In genomic region chr4:95247977-95248376, GRCm38 (mm10) we compare ENCODE assay signal across 20 mouse cellular contexts.
DNase-seq lines count a peak whose midpoint lies in the region; ATAC-seq lines count a peak whose summit lies in the region.
"Had no signal": no experiment of that assay in that cellular context is flagged by ENCODE, and none has a peak within 500 bp of the region (broad histone marks: within the 10 kb centered on the region; RNA-seq: fewer than 3 reads in every experiment).

No protein-coding gene starts in this region.

- peak; percentile 14 to 24 for DNase-seq in cerebellum, postnatal 10 days
- DNase-seq in cerebellum, adult 11 months: no peak
- peak; percentile 30 to 31 for DNase-seq in kidney, postnatal 4 days
- no peak for DNase-seq in kidney, adult 18-20 months
- DNase-seq in NIH3T3 (ENCODE audit: low read depth): peak; percentile 62
- no peak for DNase-seq in frontal cortex, postnatal 10 days (ENCODE audit: low spot score in 2 of 2)
- DNase-seq: adrenal gland, adult 2 months; cerebellum, adult 18-20 months; gastrocnemius, postnatal 36 days; heart, postnatal 10 days; kidney, adult 8-10 months; liver, postnatal 0 days; lung, postnatal 4 days; midbrain, embryonic 14.5 days; thymus, postnatal 4 days had no signal

- peak; percentile 74 for ATAC-seq in megakaryocyte, adult 5-6 weeks (ENCODE audit: poor library complexity, severe bottlenecking)
- ATAC-seq: CD4-positive, CD25-positive, alpha-beta regulatory T cell, adult 4 months; hindbrain, postnatal 0 days; intestine, embryonic 15.5 days; liver, embryonic 12.5 days; liver, postnatal 0 days had no signal

Comparison
In these comparisons a context has a peak if more than half of its experiments do, and no peak if none do; other contexts are left out.
1. DNase-seq: peak in cerebellum, postnatal 10 days (2 of 2), kidney, postnatal 4 days (2 of 2) and NIH3T3 (single experiment); none in cerebellum, adult 11 months (single experiment), kidney, adult 18-20 months (single experiment) and frontal cortex, postnatal 10 days (0 of 2).